Mouse (Mus musculus) liver, embryonic 14.5 days (tissue): Measurements from ENCODE around the gene Iqsec1.

Experiments
- CTCF ChIP-seq: IDR thresholded peaks from 2 replicates; pipeline ENCODE4 v1.5.1; 2016; ENCODE audit warnings: antibody characterized with exemption, low read depth, control low read depth
- EP300 ChIP-seq: IDR thresholded peaks from 2 replicates; pipeline ENCODE4 v1.6.1; 2016; ENCODE audit warnings: antibody characterized with exemption, low read depth

GRCm38 (mm10) chr6:90796902-90797596, 191.4 kb downstream of the Iqsec1 start:
- peak; percentile 27; the same call in 1 of the 2 replicates for TF ChIP-seq CTCF
- TF ChIP-seq EP300 = no peak
